ENCODE assay signal across 10 mouse cellular contexts in the genomic region with DNA sequence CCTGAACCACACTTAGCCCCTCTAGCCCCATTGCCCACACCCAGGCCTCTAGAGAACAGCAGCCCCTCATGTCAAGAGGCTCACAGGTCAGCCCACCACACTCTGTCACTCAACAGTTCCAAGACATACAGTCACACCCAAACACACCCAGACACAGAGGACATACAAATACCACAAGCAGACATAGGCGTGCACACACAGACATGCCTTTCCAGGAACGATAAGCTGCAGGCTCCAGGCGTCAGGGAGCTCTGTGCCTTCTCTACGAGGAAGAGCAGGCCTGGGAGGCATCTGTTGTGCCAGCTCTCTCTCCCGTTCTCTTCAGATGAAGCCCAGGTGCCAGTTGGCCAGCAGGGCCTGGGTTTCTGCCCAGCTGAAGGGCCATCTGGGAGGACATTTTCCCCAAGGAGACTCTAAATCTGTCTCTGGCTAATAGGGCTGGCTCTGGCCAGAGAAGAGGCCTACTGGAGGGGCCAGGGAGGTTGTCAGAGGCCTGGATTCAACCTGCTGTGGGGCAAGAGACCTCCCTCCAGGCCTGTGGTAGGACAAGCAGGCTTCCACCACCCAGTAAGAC. TPM values are rescaled to one million over a fixed set of nuclear protein-coding genes. Genes with fewer than 3 reads are reported as not detected.
DNase-seq lines count a peak whose midpoint lies in the region; ATAC-seq and TF ChIP-seq lines count a peak whose summit lies in the region.
"Had no signal": no experiment of that assay in that cellular context is flagged by ENCODE, and none has a peak within 500 bp of the region (broad histone marks: within the 10 kb centered on the region; RNA-seq: fewer than 3 reads in every experiment).

No protein-coding gene starts in this region.

- 0 out of 2 replicates have a peak overlapping the region, but pooled peaks have one; percentile 13 for H3K9ac ChIP-seq in midbrain, postnatal 0 days (replicated peaks; ENCODE audit: low read length, poor library complexity, severe bottlenecking)
- no peak overlapping the region for H3K9ac ChIP-seq in intestine, embryonic 15.5 days
- H3K9ac ChIP-seq: midbrain, embryonic 12.5 days had no signal

- H3K4me2 ChIP-seq in midbrain, postnatal 0 days (ENCODE audit: low read depth, low read length, poor library complexity, severe bottlenecking) = no peak overlapping the region
- H3K4me2 ChIP-seq in intestine, embryonic 15.5 days (replicated peaks) = no peak overlapping the region
- H3K4me2 ChIP-seq: midbrain, embryonic 12.5 days had no signal

- H3K27me3 ChIP-seq in midbrain, postnatal 0 days (ENCODE audit: insufficient read depth, low read length) = no peaks in the 10 kb centered on the region
- no peaks in the 10 kb centered on the region for H3K27me3 ChIP-seq in midbrain, embryonic 10.5 days (ENCODE audit: low read depth, poor library complexity, severe bottlenecking)
- H3K27me3 ChIP-seq in intestine, embryonic 15.5 days (replicated peaks) = no peaks in the 10 kb centered on the region

- no peaks in the 10 kb centered on the region for H3K9me3 ChIP-seq in midbrain, postnatal 0 days (ENCODE audit: low read length)
- H3K9me3 ChIP-seq in midbrain, embryonic 10.5 days (replicated peaks) = no peaks in the 10 kb centered on the region
- no peaks in the 10 kb centered on the region for H3K9me3 ChIP-seq in intestine, embryonic 15.5 days
- H3K9me3 ChIP-seq: midbrain, embryonic 12.5 days had no signal

- no peak overlapping the region for H3K4me3 ChIP-seq in midbrain, postnatal 0 days (ENCODE audit: low read depth, low read length)
- H3K4me3 ChIP-seq in midbrain, embryonic 10.5 days = no peak overlapping the region
- no peak overlapping the region for H3K4me3 ChIP-seq in intestine, embryonic 15.5 days (replicated peaks)
- H3K4me3 ChIP-seq: midbrain, embryonic 12.5 days had no signal

- no peak for TF ChIP-seq CTCF in midbrain, postnatal 0 days (IDR thresholded peaks at IDR 0.05)

- no peak for ATAC-seq in midbrain, postnatal 0 days (ENCODE audit: low FRiP score)
- ATAC-seq in intestine, embryonic 15.5 days = 0 out of 2 replicates have a peak, but pooled peaks have one; percentile 15

- no peak overlapping the region for H3K27ac ChIP-seq in midbrain, postnatal 0 days (ENCODE audit: low read depth, low read length)
- H3K27ac ChIP-seq in midbrain, embryonic 10.5 days (replicated peaks) = no peak overlapping the region
- H3K27ac ChIP-seq in intestine, embryonic 15.5 days = peak overlapping the region; percentile 37; the same call in 1 of the 2 replicates
- H3K27ac ChIP-seq: midbrain, embryonic 12.5 days had no signal

- WGBS in midbrain, postnatal 0 days = 73% methylated on average over 5 of the region's 5 CpGs
- WGBS in midbrain, embryonic 10.5 days = 85% methylated on average over 5 of the region's 5 CpGs
- WGBS in intestine, embryonic 15.5 days = 51% methylated on average over 5 of the region's 5 CpGs

- no peaks in the 10 kb centered on the region for H3K4me1 ChIP-seq in midbrain, postnatal 0 days (ENCODE audit: insufficient read depth, low read length)
- H3K4me1 ChIP-seq in midbrain, embryonic 10.5 days = peaks cover 5% of the 10 kb centered on the region; the same call in 1 of the 2 replicates
- H3K4me1 ChIP-seq in intestine, embryonic 15.5 days (replicated peaks) = peaks cover 9% of the 10 kb centered on the region; the same call in 1 of the 2 replicates
- H3K4me1 ChIP-seq: midbrain, embryonic 12.5 days had no signal

- H3K36me3 ChIP-seq in midbrain, postnatal 0 days (ENCODE audit: insufficient read depth, low read length) = no peaks in the 10 kb centered on the region
- no peaks in the 10 kb centered on the region for H3K36me3 ChIP-seq in midbrain, embryonic 10.5 days
- no peaks in the 10 kb centered on the region for H3K36me3 ChIP-seq in intestine, embryonic 15.5 days
- H3K36me3 ChIP-seq: midbrain, embryonic 12.5 days had no signal

- DNase-seq in midbrain, postnatal 0 days (ENCODE audit: low spot score) = peak; percentile 63
- DNase-seq in midbrain, embryonic 10.5 days (ENCODE audit: low spot score) = no peak
- DNase-seq in gastrocnemius, adult 8-10 months (ENCODE audit: low spot score in 2 of 2) = peak; percentile 74 to 84
- DNase-seq in natural killer cell, adult 2 months (ENCODE audit: low spot score in 2 of 2) = no peak
- DNase-seq in left cerebral cortex, adult 18-20 months (ENCODE audit: low spot score in 2 of 2) = no peak
- DNase-seq in kidney, postnatal 36 days = no peak
- no peak for DNase-seq in B cell, adult 2 months

RNA-seq across cellular contexts. Expression of a gene that starts 9.4 kb away (rescaled TPM):
- total RNA-seq in midbrain, postnatal 0 days (2014; rRNA removed) = 0.60 TPM in 1 of 2 replicates, not detected in the other
- 0.17 and 0.21 TPM in 2 replicates for polyA plus RNA-seq in midbrain, postnatal 0 days (2015; fragmentation: Nextera tagmentation; extraction: Ambion mirVana)
- 0.26 and 0.27 TPM in 2 replicates for polyA plus RNA-seq in midbrain, embryonic 10.5 days (2016; fragmentation: Nextera tagmentation; extraction: Ambion mirVana)
- under 1 TPM in 1 of 4 experiments, not detected in 3; 0.29 TPM for total RNA-seq in gastrocnemius, adult 8-10 months (2022)
- polyA plus RNA-seq in intestine, embryonic 15.5 days (2015; fragmentation: Nextera tagmentation; extraction: Ambion mirVana) = 0.58 and 0.67 TPM in 2 replicates
- under 1 TPM in 1 of 2 experiments, not detected in 1; 0.52 TPM for total RNA-seq in left cerebral cortex, adult 18-20 months (2021)
- total RNA-seq: layer of hippocampus, adult 18-20 months had no signal

RNA-seq across cellular contexts. Expression of a gene that starts 28.5 kb away (rescaled TPM):
- 132 and 138 TPM in 2 replicates for total RNA-seq in midbrain, postnatal 0 days (2014; rRNA removed)
- polyA plus RNA-seq in midbrain, postnatal 0 days (2015; fragmentation: Nextera tagmentation; extraction: Ambion mirVana) = 243 and 270 TPM in 2 replicates
- polyA plus RNA-seq in midbrain, embryonic 10.5 days (2016; fragmentation: Nextera tagmentation; extraction: Ambion mirVana) = 226 and 238 TPM in 2 replicates
- total RNA-seq in gastrocnemius, adult 8-10 months (2022) = 10 to 100 TPM; 18.6 to 20.5 (median 20.1) TPM
- 135 and 142 TPM in 2 replicates for polyA plus RNA-seq in intestine, embryonic 15.5 days (2015; fragmentation: Nextera tagmentation; extraction: Ambion mirVana)
- 10 to 100 TPM; 74.9 to 77.0 TPM for total RNA-seq in left cerebral cortex, adult 18-20 months (2021)

RNA-seq across cellular contexts. Expression of a gene that starts 29.4 kb away (rescaled TPM):
- 28.4 and 30.1 TPM in 2 replicates for total RNA-seq in midbrain, postnatal 0 days (2014; rRNA removed)
- 19.8 and 21.4 TPM in 2 replicates for polyA plus RNA-seq in midbrain, postnatal 0 days (2015; fragmentation: Nextera tagmentation; extraction: Ambion mirVana)
- 50.1 and 53.4 TPM in 2 replicates for polyA plus RNA-seq in midbrain, embryonic 10.5 days (2016; fragmentation: Nextera tagmentation; extraction: Ambion mirVana)
- total RNA-seq in gastrocnemius, adult 8-10 months (2022) = 1 to 10 TPM; 1.9 to 5.0 (median 3.1) TPM
- polyA plus RNA-seq in intestine, embryonic 15.5 days (2015; fragmentation: Nextera tagmentation; extraction: Ambion mirVana) = 79.1 and 90.1 TPM in 2 replicates
- 10 to 100 TPM; 19.6 to 22.6 TPM for total RNA-seq in left cerebral cortex, adult 18-20 months (2021)

RNA-seq across cellular contexts. Expression of a gene that starts 29.9 kb away (rescaled TPM):
- not detected in 2 replicates for total RNA-seq in midbrain, postnatal 0 days (2014; rRNA removed)
- not detected in 2 replicates for polyA plus RNA-seq in midbrain, postnatal 0 days (2015; fragmentation: Nextera tagmentation; extraction: Ambion mirVana)
- polyA plus RNA-seq in midbrain, embryonic 10.5 days (2016; fragmentation: Nextera tagmentation; extraction: Ambion mirVana) = not detected in 2 replicates
- total RNA-seq in gastrocnemius, adult 8-10 months (2022) = 100 to 1,000 TPM; 157 to 382 (median 178) TPM
- not detected in 2 replicates for polyA plus RNA-seq in intestine, embryonic 15.5 days (2015; fragmentation: Nextera tagmentation; extraction: Ambion mirVana)
- total RNA-seq in left cerebral cortex, adult 18-20 months (2021) = not detected
- total RNA-seq: layer of hippocampus, adult 18-20 months had no signal
- polyA plus RNA-seq: midbrain, embryonic 12.5 days had no signal

RNA-seq across cellular contexts. Expression of a gene that starts 36.6 kb away (rescaled TPM):
- 39.2 and 42.7 TPM in 2 replicates for total RNA-seq in midbrain, postnatal 0 days (2014; rRNA removed)
- polyA plus RNA-seq in midbrain, postnatal 0 days (2015; fragmentation: Nextera tagmentation; extraction: Ambion mirVana) = 147 TPM in 2 replicates
- 167 and 194 TPM in 2 replicates for polyA plus RNA-seq in midbrain, embryonic 10.5 days (2016; fragmentation: Nextera tagmentation; extraction: Ambion mirVana)
- 100 to 1,000 TPM; 121 to 138 (median 132) TPM for total RNA-seq in gastrocnemius, adult 8-10 months (2022)
- polyA plus RNA-seq in intestine, embryonic 15.5 days (2015; fragmentation: Nextera tagmentation; extraction: Ambion mirVana) = 222 and 231 TPM in 2 replicates
- 10 to 100 TPM; 64.4 to 74.4 TPM for total RNA-seq in left cerebral cortex, adult 18-20 months (2021)

Comparison
In these comparisons a context has a peak if more than half of its experiments do, and no peak if none do; other contexts are left out.
1. DNase-seq: peak in midbrain, postnatal 0 days (single experiment) and gastrocnemius, adult 8-10 months (2 of 2); none in midbrain, embryonic 10.5 days (single experiment), natural killer cell, adult 2 months (0 of 2), left cerebral cortex, adult 18-20 months (0 of 2), kidney, postnatal 36 days (0 of 2) and B cell, adult 2 months (0 of 2).